Mouse (Mus musculus) erythroblast, embryonic 14.5 days (primary cell): ENCODE data around the gene Rnf187. TPM values are rescaled to one million over a fixed set of nuclear protein-coding genes. Genes with fewer than 3 reads are reported as not detected.

Experiments
- H3K27me3 ChIP-seq: 2 replicates; pipeline ENCODE4 v1.6.1; 2012; ENCODE audit warnings: inconsistent platforms; ENCODE audit not compliant: control insufficient read depth
- H3K36me3 ChIP-seq: 2 replicates; pipeline ENCODE4 v1.6.1; 2012; ENCODE audit warnings: mild to moderate bottlenecking, inconsistent platforms; ENCODE audit not compliant: control insufficient read depth
- H3K4me1 ChIP-seq: 2 replicates; pipeline ENCODE4 v1.6.1; 2012; ENCODE audit warnings: inconsistent platforms; ENCODE audit not compliant: control insufficient read depth
- H3K4me3 ChIP-seq: replicated peaks from 2 replicates; pipeline ENCODE3; 2012; ENCODE audit warnings: moderate library complexity, mild to moderate bottlenecking, inconsistent platforms
- H3K9me3 ChIP-seq: 2 replicates; pipeline ENCODE4 v1.6.1; 2012; ENCODE audit warnings: low read length, inconsistent platforms, mixed read lengths; ENCODE audit not compliant: control insufficient read depth
- GATA1 ChIP-seq: IDR thresholded peaks from 2 replicates; pipeline ENCODE4 v1.6.1; 2012; ENCODE audit warnings: low read length, inconsistent platforms, mixed read lengths
- TAL1 ChIP-seq: IDR thresholded peaks from 3 replicates; pipeline ENCODE4 v1.6.1; 2012; ENCODE audit warnings: low read length, inconsistent platforms, mixed read lengths
- polyA plus RNA-seq: library from polyadenylated mRNA; stranded (reverse); fragments of >175 nt; gene quantifications from 2 replicates; pipeline ENCODE4 v1.2.3, GENCODE M21; 2012

Gene Rnf187
- polyA plus RNA-seq, 1 experiment: 75.1 TPM

DNA sequence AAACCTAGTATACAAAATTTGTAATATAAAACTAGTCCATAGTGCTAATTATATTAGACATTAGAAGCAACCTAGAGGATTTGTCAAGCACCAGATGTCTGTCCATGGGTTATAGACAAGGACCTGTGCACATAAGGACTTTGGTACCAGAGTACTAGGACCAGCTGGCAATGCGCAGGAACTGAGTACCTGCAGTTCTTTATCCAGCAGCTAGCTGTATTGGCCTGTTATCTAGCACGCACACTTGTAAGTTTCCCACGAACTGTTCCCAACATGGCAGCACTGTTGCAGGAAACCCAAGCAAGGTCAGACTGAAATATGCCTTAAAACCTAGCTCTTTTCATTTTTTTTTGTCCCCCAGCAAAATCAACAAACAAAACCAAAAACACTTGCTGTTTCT is 8.5 kb downstream of the Rnf187 start:
- H3K36me3 ChIP-seq: peaks cover 56% of the 10 kb centered on the region
- TF ChIP-seq TAL1: no peak
- 0 out of 2 replicates have a peak, but pooled peaks have one; percentile 12 for TF ChIP-seq GATA1
- H3K27me3 ChIP-seq: no peaks in the 10 kb centered on the region
- H3K4me3 ChIP-seq: no peak overlapping the region
- H3K4me1 ChIP-seq: peaks cover 55% of the 10 kb centered on the region
- H3K9me3 ChIP-seq: no peaks in the 10 kb centered on the region

DNA sequence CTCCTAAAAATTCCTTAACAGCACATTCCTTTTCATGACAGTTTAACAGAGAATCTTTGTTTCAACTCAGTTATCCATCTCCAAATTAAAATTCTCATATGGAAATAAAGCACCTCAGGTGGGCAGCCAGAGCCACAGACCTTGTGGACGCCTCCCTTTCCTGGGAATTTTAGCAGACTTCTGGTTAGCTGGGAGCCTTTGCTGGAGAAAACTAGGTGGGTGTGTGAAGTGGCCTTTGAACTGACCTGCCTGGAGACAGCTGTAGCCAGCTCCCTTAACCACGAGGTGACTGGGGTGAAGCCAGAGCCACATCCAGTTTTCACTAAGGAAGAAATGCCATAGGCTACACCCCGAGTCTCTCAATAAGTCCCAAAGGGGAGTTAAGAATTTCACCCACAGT is 9.1 kb downstream of the Rnf187 start:
- H3K9me3 ChIP-seq: no peaks in the 10 kb centered on the region
- no peak overlapping the region for H3K4me3 ChIP-seq
- H3K27me3 ChIP-seq: no peaks in the 10 kb centered on the region
- TF ChIP-seq GATA1: no peak
- TF ChIP-seq TAL1: no peak
- H3K36me3 ChIP-seq: peaks cover 57% of the 10 kb centered on the region
- H3K4me1 ChIP-seq: peaks cover 54% of the 10 kb centered on the region

DNA sequence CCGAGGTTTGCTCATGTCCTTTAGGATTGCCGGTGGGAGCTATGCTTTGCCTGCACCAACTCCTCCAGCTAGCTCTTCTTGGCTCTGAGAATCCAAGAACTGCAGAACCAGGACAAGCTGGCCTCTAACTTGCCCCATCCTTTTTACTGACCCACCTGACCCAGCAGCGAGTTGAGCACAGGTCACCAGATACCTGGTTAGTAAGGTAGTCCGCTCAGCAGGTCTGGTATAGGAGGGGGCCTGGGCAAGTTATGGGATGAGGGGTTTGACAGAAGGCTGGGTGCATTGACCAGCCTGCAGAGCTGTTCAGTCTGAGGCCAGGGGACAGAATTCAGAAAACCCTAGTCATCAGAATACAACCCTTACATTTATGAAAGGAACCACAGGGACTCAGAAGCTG is 9.7 kb downstream of the Rnf187 start:
- Histone ChIP-seq H3K9me3 (no peaks in the 10 kb centered on the region), H3K27me3 (no peaks in the 10 kb centered on the region), H3K36me3 (peaks cover 57% of the 10 kb centered on the region), H3K4me1 (peaks cover 54% of the 10 kb centered on the region), H3K4me3 (no peak overlapping the region)
- TF ChIP-seq TAL1 (no peak), GATA1 (no peak)

- TF ChIP-seq TAL1: no peak
- no peak for TF ChIP-seq GATA1
Measured at GRCm38 (mm10) chr11:58927790-58928651, 10.7 kb downstream of the Rnf187 start.

GRCm38 (mm10) chr11:58927053-58927452 is 11.7 kb downstream of the Rnf187 start:
- Histone ChIP-seq H3K27me3 (no peaks in the 10 kb centered on the region; the same call in 1 of the 2 replicates), H3K4me1 (peaks cover 52% of the 10 kb centered on the region), H3K36me3 (peaks cover 57% of the 10 kb centered on the region), H3K9me3 (no peaks in the 10 kb centered on the region), H3K4me3 (no peak overlapping the region)
- TF ChIP-seq GATA1: no peak
- TF ChIP-seq TAL1: no peak

More at GRCm38 (mm10) chr11:58927790-58928651, 10.7 kb downstream of the Rnf187 start:
- Histone ChIP-seq H3K9me3 (no peaks in the 10 kb centered on the region), H3K36me3 (peaks cover 57% of the 10 kb centered on the region), H3K4me1 (peaks cover 54% of the 10 kb centered on the region), H3K27me3 (no peaks in the 10 kb centered on the region; the same call in 1 of the 2 replicates), H3K4me3 (peak overlapping the region; percentile 66)

DNA sequence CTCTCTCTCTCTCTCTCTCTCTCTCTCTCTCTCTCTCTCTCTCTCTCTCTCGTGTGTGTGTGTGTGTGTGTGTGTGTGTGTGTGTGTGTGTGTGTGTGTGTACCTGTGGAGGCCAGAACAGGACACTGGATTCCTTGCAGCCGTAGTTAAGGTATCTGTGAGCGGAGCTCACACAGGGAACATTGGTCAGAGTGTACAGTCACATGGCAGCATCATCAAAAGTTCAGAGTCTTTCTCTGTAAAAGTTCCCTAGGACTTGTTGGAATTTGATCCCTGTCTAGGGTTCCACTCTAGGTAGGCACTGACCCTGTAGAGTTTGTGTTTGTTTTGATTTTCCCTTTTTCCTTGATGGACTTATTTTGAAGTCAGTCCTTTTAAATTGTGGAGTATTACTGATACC is 12.1 kb downstream of the Rnf187 start:
- H3K9me3 ChIP-seq: no peaks in the 10 kb centered on the region
- TF ChIP-seq TAL1 (no peak), GATA1 (no peak)
- no peak overlapping the region for H3K4me3 ChIP-seq
- no peaks in the 10 kb centered on the region; the same call in 1 of the 2 replicates for H3K27me3 ChIP-seq
- H3K4me1 ChIP-seq: peaks cover 48% of the 10 kb centered on the region
- H3K36me3 ChIP-seq: peaks cover 57% of the 10 kb centered on the region

GRCm38 (mm10) chr11:58922420-58922819 is 16.3 kb downstream of the Rnf187 start:
- peaks cover 2% of the 10 kb centered on the region; the same call in 1 of the 2 replicates for H3K27me3 ChIP-seq
- peaks cover 47% of the 10 kb centered on the region for H3K4me1 ChIP-seq
- H3K36me3 ChIP-seq: peaks cover 75% of the 10 kb centered on the region
- TF ChIP-seq TAL1 (no peak), GATA1 (no peak)
- H3K9me3 ChIP-seq: no peaks in the 10 kb centered on the region
- no peak overlapping the region for H3K4me3 ChIP-seq

GRCm38 (mm10) chr11:58918759-58919158 is 20.0 kb downstream of the Rnf187 start:
- Histone ChIP-seq H3K4me1 (peaks cover 80% of the 10 kb centered on the region), H3K4me3 (peak overlapping the region; percentile 81)
- TF ChIP-seq TAL1 (no peak), GATA1 (no peak)

DNA sequence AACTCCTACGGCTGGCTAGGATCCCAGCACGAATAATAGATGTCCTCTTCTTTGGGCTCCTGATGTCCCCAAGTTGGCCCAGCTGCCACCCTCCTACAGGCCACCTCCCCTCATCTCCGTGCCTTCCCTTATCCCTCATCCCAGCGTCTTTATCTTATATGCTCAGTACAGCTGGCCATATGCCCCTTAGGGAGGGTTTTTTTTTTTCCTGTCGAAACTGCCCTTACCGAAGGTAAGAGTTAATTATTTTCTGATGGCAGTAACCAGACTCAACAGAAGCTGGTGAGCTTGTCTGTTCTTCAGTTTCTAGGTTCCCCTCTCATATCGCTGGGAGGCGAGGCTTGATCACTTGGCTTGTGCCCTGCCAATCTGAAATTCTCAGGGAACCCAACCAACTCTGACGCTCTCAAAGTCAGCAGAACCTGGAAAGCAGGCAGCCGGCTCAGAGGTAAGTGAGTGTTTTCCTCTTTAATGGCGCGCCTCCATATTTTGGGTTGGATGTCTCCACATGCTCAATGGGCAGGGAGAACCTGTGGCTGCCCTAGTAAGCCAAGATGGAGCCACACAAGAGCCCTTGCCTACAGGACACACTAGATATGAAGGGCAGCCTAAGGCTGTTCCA is 20.9 kb downstream of the Rnf187 start, which contains the start of gene Btnl10:
Gene Btnl10, plus strand, starts transcription at position 164 of the 622 bp plus-strand sequence.
- TF ChIP-seq GATA1 (peak; percentile 70), TAL1 (peak; percentile 75)
- Histone ChIP-seq H3K4me3 (peak within 1 kb of the TSS; percentile 81), H3K4me1 (peaks cover 89% of the 10 kb centered on the region), H3K9me3 (no peaks in the 10 kb centered on the region), H3K27me3 (0 out of 2 replicates have a peak, but pooled peaks cover 2% of the 10 kb centered on the region), H3K36me3 (peaks cover 47% of the 10 kb centered on the region)

More at GRCm38 (mm10) chr11:58918759-58919158, 20.0 kb downstream of the Rnf187 start:
- Histone ChIP-seq H3K27me3 (peaks cover 2% of the 10 kb centered on the region; the same call in 1 of the 2 replicates), H3K36me3 (peaks cover 56% of the 10 kb centered on the region), H3K9me3 (no peaks in the 10 kb centered on the region)
